Mouse (Mus musculus) left cerebral cortex, adult 9 months (tissue): ENCODE data around the gene Odf3l1.
"Not testable (repeated sequence)": the region's sequence is repeated elsewhere in the genome, so short reads cannot be mapped to it uniquely, and the experiment has no call there.

Experiments
- DNase-seq, 2 experiments: peaks; one replicate each; pipeline ENCODE4 v3.0.0; 2022; ENCODE audit warnings: low spot score in 2 of 2

Gene Odf3l1

GRCm38 (mm10) chr9:56864216-56864729 is at the start of gene Odf3l1:
TSS of gene Odf3l1 (minus strand) at chr9:56864679.
- no peak for DNase-seq

- DNase-seq: no peak
Observed at GRCm38 (mm10) chr9:56913991-56914390, 49.5 kb upstream of the Odf3l1 start.

DNA sequence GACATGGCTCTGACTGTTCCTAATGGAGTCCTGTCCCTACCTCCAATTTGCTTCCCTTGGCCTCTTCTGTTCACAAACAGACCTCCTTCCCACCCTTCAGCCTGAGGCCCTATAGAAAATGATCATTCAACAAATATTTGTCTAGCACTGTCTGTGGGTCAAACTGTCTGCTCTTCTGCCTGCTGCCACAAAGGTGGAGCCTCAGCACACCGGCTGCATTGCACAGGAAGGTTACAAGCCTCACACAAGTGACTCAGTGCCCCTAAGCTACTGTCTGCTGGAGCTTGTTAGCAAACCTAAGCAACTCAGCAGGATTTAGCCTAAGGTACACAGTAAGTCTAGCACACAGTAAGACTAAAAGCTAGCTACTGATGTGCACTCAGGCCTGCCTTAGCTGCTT is 46.5 kb upstream of the Odf3l1 start:
- DNase-seq: no peak

- DNase-seq: not testable (repeated sequence)
Observed at GRCm38 (mm10) chr9:56909991-56910390, 45.5 kb upstream of the Odf3l1 start.

GRCm38 (mm10) chr9:56907549-56907948 is 43.1 kb upstream of the Odf3l1 start:
- no peak for DNase-seq

- DNase-seq: no peak
Observed at GRCm38 (mm10) chr9:56903662-56904061, 39.2 kb upstream of the Odf3l1 start.

GRCm38 (mm10) chr9:56901187-56901586 is 36.7 kb upstream of the Odf3l1 start:
- DNase-seq: no peak

GRCm38 (mm10) chr9:56900571-56900970 is 36.1 kb upstream of the Odf3l1 start:
- no peak for DNase-seq

- no peak for DNase-seq
Observed at GRCm38 (mm10) chr9:56900060-56900459, 35.6 kb upstream of the Odf3l1 start.

DNA sequence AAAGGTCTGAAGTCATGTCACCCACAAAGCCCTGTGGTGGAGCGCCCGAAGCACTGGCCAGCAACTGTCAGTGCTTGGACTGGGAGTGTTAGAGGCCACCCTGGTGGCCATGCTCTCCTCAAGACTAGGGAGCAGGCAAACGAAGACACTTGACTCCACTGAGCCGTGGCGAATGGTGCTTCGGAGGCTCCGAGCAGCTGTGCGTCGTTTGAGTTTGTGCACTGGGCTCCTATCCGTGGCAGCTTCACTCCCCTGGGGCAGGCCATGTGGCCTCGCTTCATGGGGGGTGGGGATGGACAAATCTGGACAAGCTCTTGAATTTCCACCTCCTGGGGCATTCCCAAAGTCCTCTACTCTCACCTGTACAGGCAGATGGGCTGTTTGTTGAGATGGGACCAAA is 34.9 kb upstream of the Odf3l1 start:
- DNase-seq: no peak

GRCm38 (mm10) chr9:56896779-56897178 is 32.3 kb upstream of the Odf3l1 start:
- DNase-seq: no peak

DNA sequence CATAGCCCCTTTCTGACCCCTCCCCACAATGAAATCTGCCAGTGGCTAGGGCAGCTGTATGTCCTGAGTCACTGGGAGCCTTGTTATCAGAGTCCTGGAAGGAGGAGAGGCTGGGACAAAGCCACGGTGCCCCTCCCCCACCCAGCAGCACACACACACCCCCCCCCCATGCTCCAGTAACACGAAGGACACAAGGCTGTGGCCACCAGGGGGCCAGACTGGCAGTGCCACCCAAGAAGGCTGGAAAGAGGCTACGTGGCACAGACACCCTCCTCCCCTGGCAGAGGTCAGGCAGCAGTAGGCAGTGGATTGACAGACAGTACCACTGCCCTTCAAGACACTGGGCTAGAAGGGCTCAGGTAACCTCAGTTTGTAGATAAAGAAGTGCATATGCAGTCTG is 29.5 kb upstream of the Odf3l1 start:
- no peak for DNase-seq

GRCm38 (mm10) chr9:56893313-56893712 is 28.8 kb upstream of the Odf3l1 start:
- no peak for DNase-seq

DNA sequence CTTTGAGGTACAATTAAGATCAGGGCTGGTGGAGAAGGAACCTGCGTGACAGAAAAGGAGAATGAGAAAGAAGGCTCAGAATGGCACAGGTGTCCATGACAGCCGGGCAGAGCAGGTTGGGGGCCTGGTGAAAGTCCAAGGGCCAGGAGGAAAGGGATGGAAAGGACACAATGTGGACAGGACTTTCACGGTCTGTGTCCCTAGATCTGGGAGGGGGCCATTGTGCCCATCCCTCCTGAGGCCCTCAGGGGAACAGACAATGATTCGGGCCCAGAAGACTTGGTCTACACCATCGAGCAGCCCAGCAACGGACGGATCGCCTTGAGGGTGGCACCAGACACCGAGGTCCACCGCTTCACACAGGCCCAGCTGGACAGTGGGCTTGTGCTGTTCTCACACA is 27.6 kb upstream of the Odf3l1 start:
- DNase-seq: no peak

DNA sequence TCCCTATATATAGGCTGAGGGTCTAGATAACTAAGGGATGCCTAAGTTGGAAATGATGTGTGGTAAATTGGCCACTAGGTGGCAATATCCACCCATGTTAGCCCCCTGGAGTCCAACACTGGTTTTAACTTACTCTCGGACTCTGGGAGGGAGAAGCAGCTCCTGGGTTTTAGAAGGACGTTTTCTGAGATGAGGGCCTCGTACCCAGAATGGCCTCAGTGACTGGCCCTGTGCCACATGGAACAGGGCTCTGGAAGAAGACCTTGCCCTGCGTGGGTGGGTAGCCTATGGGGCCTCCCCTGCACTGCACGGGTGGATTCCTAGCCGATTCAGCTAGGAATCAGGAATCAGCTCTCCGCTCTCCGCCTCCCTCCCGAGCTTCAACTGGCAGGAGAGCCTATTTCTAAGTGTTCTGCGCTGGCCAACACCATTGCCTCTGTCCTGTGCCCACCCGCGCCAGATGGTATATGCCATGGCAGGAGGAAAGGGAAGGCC is 27.1 kb upstream of the Odf3l1 start:
- peak in 1 of 2 experiments; percentile 82 for DNase-seq

- no peak for DNase-seq
Observed at GRCm38 (mm10) chr9:56890522-56891250, 26.2 kb upstream of the Odf3l1 start.

GRCm38 (mm10) chr9:56889817-56890216 is 25.3 kb upstream of the Odf3l1 start:
- peak; percentile 49 to 84 for DNase-seq

GRCm38 (mm10) chr9:56887581-56887980 is 23.1 kb upstream of the Odf3l1 start:
- no peak for DNase-seq

GRCm38 (mm10) chr9:56886601-56887000 is 22.1 kb upstream of the Odf3l1 start:
- DNase-seq: no peak

GRCm38 (mm10) chr9:56886113-56886512 is 21.6 kb upstream of the Odf3l1 start:
- no peak for DNase-seq

DNA sequence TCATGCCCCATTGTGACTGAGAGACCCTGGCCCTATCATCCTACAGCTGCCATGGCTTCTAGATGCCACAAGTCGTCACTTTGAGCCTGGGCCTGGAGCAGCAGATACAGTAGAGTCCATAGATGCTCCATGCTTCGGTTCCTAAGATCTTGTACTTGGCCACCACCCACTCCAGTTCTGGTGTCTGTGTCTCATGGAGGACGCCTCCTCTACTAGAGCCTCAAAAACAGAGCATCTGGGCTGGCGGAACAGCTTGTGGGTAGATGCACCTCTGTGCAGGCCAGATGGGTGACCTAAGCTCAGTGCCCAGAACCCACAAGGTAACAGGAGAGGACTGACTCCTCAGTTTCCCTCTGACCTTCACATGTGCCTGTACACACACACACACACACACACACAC is 19.8 kb upstream of the Odf3l1 start:
- DNase-seq: no peak

GRCm38 (mm10) chr9:56883470-56883869 is 19.0 kb upstream of the Odf3l1 start:
- DNase-seq: no peak

DNA sequence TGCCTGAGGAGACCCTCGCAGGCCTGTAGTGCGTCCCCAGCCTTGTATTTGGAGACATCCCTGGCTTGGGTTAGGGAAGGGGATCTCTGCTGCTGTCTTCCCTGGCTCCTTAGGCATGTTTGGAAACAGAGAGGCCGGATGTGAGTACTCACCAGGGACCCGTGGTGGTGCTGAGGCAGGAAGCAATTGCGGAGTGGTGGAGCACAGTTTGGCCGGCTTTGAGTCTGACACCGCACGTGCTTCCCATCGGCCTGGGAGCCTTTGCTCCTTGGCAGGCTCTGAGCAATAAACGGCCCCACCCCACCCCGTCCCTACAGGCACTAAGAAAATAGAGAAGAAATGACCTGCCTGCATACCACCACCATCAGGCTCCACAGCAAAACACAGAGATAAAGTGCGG is 18.3 kb upstream of the Odf3l1 start:
- no peak for DNase-seq

DNA sequence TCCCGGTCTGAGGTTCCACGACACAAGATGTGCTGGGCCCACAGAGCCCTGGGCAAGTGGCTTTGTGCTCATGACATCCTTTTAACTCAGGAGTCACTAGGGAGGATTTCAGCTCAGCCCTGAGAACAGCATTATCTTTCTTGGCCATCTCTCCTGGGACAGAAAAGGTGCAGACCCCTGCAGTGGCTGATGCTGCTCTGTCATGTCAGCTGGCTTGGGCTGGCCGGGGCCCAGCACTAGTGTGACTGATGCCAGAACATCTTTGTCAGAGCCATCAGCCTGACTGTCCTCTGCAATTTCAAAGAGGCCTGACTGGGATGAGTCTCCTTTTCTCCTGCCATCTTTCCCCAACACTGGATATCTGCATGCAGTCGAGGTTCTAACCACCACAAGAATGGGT is 17.8 kb upstream of the Odf3l1 start:
- DNase-seq: no peak
